Mouse (Mus musculus) embryonic facial prominence, embryonic 13.5 days (tissue): ENCODE measurements around the gene Cdk9. TPM values are rescaled to one million over a fixed set of nuclear protein-coding genes. Genes with fewer than 3 reads are reported as not detected.

Source experiments
- ATAC-seq: fragments of 200-750 bp; cut with Nextera tagmentation; 2 replicates; pipeline ENCODE4 v1.8.0; 2017; ENCODE audit warnings: low read depth; ENCODE audit not compliant: insufficient number of reproducible peaks, insufficient read depth, low FRiP score, low TSS enrichment
- H3K27ac ChIP-seq: fragments of 300-500 bp; sonication (generic); 2 replicates; pipeline ENCODE4 v1.5.1; 2015; ENCODE audit warnings: moderate library complexity, mild to moderate bottlenecking, inconsistent platforms
- H3K27me3 ChIP-seq: fragments of 300-500 bp; sonication (generic); 2 replicates; pipeline ENCODE4 v1.6.1; 2015; ENCODE audit warnings: mild to moderate bottlenecking, inconsistent platforms
- H3K36me3 ChIP-seq: fragments of 300-500 bp; sonication (generic); 2 replicates; pipeline ENCODE4 v1.6.1; 2015; ENCODE audit warnings: mild to moderate bottlenecking, inconsistent platforms
- H3K4me1 ChIP-seq: fragments of 300-500 bp; sonication (generic); 2 replicates; pipeline ENCODE4 v1.6.1; 2015; ENCODE audit warnings: inconsistent platforms
- H3K4me2 ChIP-seq: fragments of 300-500 bp; sonication (generic); 2 replicates; pipeline ENCODE4 v1.6.1; 2015; ENCODE audit warnings: moderate library complexity, mild to moderate bottlenecking, inconsistent platforms
- H3K4me3 ChIP-seq: fragments of 300-500 bp; sonication (generic); 2 replicates; pipeline ENCODE4 v1.5.1; 2015; ENCODE audit warnings: mild to moderate bottlenecking, inconsistent platforms
- H3K9ac ChIP-seq: fragments of 300-500 bp; sonication (generic); 2 replicates; pipeline ENCODE4 v1.6.1; 2015; ENCODE audit warnings: mild to moderate bottlenecking, inconsistent platforms
- H3K9me3 ChIP-seq: fragments of 300-500 bp; sonication (generic); 2 replicates; pipeline ENCODE4 v1.6.1; 2016; ENCODE audit warnings: inconsistent platforms
- WGBS: fragments of 180-500 bp; shearing (Covaris S2); methylation state at CpG from one replicate; pipeline ENCODE4 v1.1.7; 2015; ENCODE audit warnings: mixed read lengths; 5-methylcytosine and 5-hydroxymethylcytosine counted together
- polyA plus RNA-seq: library from polyadenylated mRNA; unstranded; fragments of >200 nt; fragmentation: Nextera tagmentation; extraction: Ambion mirVana; gene quantifications from 2 replicates; pipeline ENCODE4 v1.2.1, GENCODE M21; 2015

The Cdk9 gene
- polyA plus RNA-seq, 1 experiment from 2014 or later, result 114 TPM

GRCm38 (mm10) chr2:32704021-32704421 is 8.9 kb downstream of the Cdk9 start, which contains the start of gene Fpgs:
Gene Fpgs, minus strand, starts transcription at chr2:32704145.
- no peak within 1 kb of the TSS for H3K4me2 ChIP-seq
- no peaks in the 10 kb centered on the region for H3K9me3 ChIP-seq
- H3K27me3 ChIP-seq, result no peaks in the 10 kb centered on the region
- H3K27ac ChIP-seq, result no peak within 1 kb of the TSS
- no peak for ATAC-seq
- no peak within 1 kb of the TSS for H3K4me3 ChIP-seq
- 94% methylated on average over 2 of the region's 2 CpGs for WGBS
- no peak within 1 kb of the TSS for H3K9ac ChIP-seq
- peaks cover 68% of the 10 kb centered on the region for H3K36me3 ChIP-seq
- no peaks in the 10 kb centered on the region for H3K4me1 ChIP-seq

DNA sequence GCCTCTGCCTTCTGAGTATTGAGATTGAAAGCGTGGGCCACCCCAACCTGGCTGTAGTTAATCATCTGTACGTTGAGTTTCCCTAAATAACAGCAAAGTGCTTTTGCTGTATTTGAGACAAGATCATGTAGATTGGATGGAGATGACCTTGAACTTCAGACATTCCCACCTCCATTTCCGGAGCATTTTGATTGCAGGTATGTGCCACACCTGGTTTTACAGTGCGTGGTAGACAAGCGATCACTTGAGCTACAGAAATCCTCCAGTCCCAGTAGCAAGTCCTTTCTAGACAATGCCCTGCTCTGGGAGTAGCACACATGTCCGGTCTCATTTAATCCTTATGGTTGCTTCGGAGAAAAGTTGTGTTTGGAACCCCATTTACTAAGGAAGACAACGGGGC is 9.8 kb downstream of the Cdk9 start:
- peaks cover 59% of the 10 kb centered on the region for H3K36me3 ChIP-seq
- no peak overlapping the region for H3K4me3 ChIP-seq
- ATAC-seq, result no peak
- no peaks in the 10 kb centered on the region for H3K9me3 ChIP-seq
- no peaks in the 10 kb centered on the region for H3K27me3 ChIP-seq
- no peak overlapping the region for H3K9ac ChIP-seq
- H3K27ac ChIP-seq, result no peak overlapping the region
- WGBS, result 91% methylated on average over 8 of the region's 8 CpGs
- H3K4me1 ChIP-seq, result no peaks in the 10 kb centered on the region
- H3K4me2 ChIP-seq, result no peak overlapping the region

- Histone ChIP-seq H3K9me3 (no peaks in the 10 kb centered on the region), H3K27me3 (no peaks in the 10 kb centered on the region), H3K36me3 (peaks cover 41% of the 10 kb centered on the region), H3K4me1 (no peaks in the 10 kb centered on the region), H3K4me2 (no peak overlapping the region), H3K9ac (no peak overlapping the region), H3K27ac (no peak overlapping the region), H3K4me3 (no peak overlapping the region)
- ATAC-seq, result no peak
- WGBS, result 86% methylated on average over 14 of the region's 14 CpGs
Observed at GRCm38 (mm10) chr2:32700966-32701743, 11.7 kb downstream of the Cdk9 start.

GRCm38 (mm10) chr2:32699680-32700079 is 13.2 kb downstream of the Cdk9 start:
- Histone ChIP-seq H3K4me1 (no peaks in the 10 kb centered on the region), H3K27me3 (no peaks in the 10 kb centered on the region), H3K36me3 (peaks cover 26% of the 10 kb centered on the region), H3K9me3 (no peaks in the 10 kb centered on the region), H3K27ac (no peak overlapping the region), H3K9ac (no peak overlapping the region), H3K4me2 (no peak overlapping the region), H3K4me3 (no peak overlapping the region)
- 72% methylated on average over 6 of the region's 6 CpGs for WGBS
- ATAC-seq, result no peak

DNA sequence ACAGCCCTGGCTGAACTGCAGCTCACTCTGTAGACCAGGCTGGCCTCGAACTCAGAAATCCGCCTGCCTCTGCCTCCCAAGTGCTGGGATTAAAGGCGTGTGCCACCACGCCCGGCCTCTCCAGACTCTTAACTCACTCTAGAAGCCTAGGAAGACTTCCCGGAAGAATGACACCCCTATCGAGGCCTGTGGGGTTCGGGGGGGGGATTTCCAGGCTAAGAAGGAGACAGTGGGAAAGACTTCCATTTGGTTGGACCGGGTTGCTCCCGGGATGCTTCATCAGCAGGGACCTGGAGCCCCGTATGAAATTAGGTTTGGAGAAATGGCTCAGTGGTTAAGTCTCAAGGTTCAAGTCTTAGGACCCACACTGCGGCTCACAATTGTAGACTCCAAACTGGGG is 18.2 kb downstream of the Cdk9 start:
- ATAC-seq, result no peak
- Histone ChIP-seq H3K9ac (peak overlapping the region; percentile 94), H3K4me1 (peaks cover 13% of the 10 kb centered on the region), H3K27me3 (no peaks in the 10 kb centered on the region), H3K4me2 (peak overlapping the region; percentile 80), H3K9me3 (no peaks in the 10 kb centered on the region), H3K4me3 (peak overlapping the region; percentile 80), H3K27ac (peak overlapping the region; percentile 86), H3K36me3 (peaks cover 6% of the 10 kb centered on the region; the same call in 1 of the 2 replicates)
- 86% methylated on average over 12 of the region's 12 CpGs for WGBS

DNA sequence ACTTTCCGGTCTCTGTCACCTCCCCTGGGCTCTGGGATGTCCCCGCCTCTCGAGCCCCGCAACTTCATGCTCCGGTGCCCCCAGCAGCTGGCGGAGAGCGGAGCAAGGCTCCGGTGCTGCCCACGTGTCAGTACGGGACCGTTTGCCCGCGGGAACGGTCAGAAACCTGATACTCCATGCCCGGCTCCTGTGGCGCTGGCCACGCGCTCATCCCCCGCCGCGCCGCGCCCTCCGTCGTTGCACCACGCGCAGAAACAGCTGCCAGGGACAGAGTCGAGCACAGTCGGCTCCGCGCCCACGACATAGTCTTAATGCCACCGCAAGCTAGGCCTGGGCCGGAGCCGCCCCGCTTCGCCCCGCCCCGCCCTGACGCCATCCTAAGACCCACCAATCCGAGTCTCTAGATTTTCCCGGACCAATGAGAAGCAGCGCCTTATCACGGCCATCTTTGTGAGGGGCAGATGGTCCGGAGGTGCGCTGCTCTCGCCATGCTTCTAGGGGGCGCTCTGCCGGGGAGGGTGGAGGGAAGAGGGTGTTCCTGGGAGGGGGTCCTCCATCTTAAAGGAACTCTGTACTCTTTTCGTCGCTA is 19.0 kb downstream of the Cdk9 start:
- peak overlapping the region; percentile 86 for H3K27ac ChIP-seq
- peaks cover 13% of the 10 kb centered on the region for H3K4me1 ChIP-seq
- under 1% methylated on average over 51 of the region's 51 CpGs for WGBS
- H3K9me3 ChIP-seq, result no peaks in the 10 kb centered on the region
- H3K4me2 ChIP-seq, result peak overlapping the region; percentile 80
- H3K27me3 ChIP-seq, result no peaks in the 10 kb centered on the region
- peaks cover 6% of the 10 kb centered on the region; the same call in 1 of the 2 replicates for H3K36me3 ChIP-seq
- H3K4me3 ChIP-seq, result peak overlapping the region; percentile 80
- peak overlapping the region; percentile 94 for H3K9ac ChIP-seq
- ATAC-seq, result peak; percentile 97

GRCm38 (mm10) chr2:32693282-32693681 is 19.6 kb downstream of the Cdk9 start:
- Histone ChIP-seq H3K4me2 (peak overlapping the region; percentile 80), H3K9me3 (no peaks in the 10 kb centered on the region), H3K27ac (peak overlapping the region; percentile 86; the same call in 1 of the 2 replicates), H3K27me3 (no peaks in the 10 kb centered on the region), H3K4me3 (peak overlapping the region; percentile 80), H3K9ac (peak overlapping the region; percentile 94), H3K36me3 (peaks cover 8% of the 10 kb centered on the region), H3K4me1 (peaks cover 13% of the 10 kb centered on the region)
- no peak for ATAC-seq
- WGBS, result 19% methylated on average over 7 of the region's 7 CpGs

GRCm38 (mm10) chr2:32692496-32692895 is 20.4 kb downstream of the Cdk9 start:
- peaks cover 13% of the 10 kb centered on the region for H3K4me1 ChIP-seq
- H3K4me3 ChIP-seq, result 0 out of 2 replicates have a peak overlapping the region, but pooled peaks have one; percentile 80
- peak overlapping the region; percentile 94; the same call in 1 of the 2 replicates for H3K9ac ChIP-seq
- H3K27me3 ChIP-seq, result no peaks in the 10 kb centered on the region
- H3K36me3 ChIP-seq, result peaks cover 15% of the 10 kb centered on the region
- H3K9me3 ChIP-seq, result no peaks in the 10 kb centered on the region
- peak overlapping the region; percentile 80 for H3K4me2 ChIP-seq
- ATAC-seq, result no peak
- WGBS, result 96% methylated on average over 14 of the region's 14 CpGs
- H3K27ac ChIP-seq, result no peak overlapping the region

- no peak overlapping the region for H3K4me3 ChIP-seq
- H3K4me2 ChIP-seq, result no peak overlapping the region
- ATAC-seq, result no peak
- WGBS, result 89% methylated on average over 11 of the region's 11 CpGs
- H3K36me3 ChIP-seq, result peaks cover 30% of the 10 kb centered on the region
- H3K27ac ChIP-seq, result no peak overlapping the region
- no peaks in the 10 kb centered on the region for H3K27me3 ChIP-seq
- 0 out of 2 replicates have a peak overlapping the region, but pooled peaks have one; percentile 32 for H3K9ac ChIP-seq
- H3K4me1 ChIP-seq, result peaks cover 13% of the 10 kb centered on the region
- no peaks in the 10 kb centered on the region for H3K9me3 ChIP-seq
Observed at GRCm38 (mm10) chr2:32691041-32691440, 21.8 kb downstream of the Cdk9 start.

GRCm38 (mm10) chr2:32689420-32689819 is 23.5 kb downstream of the Cdk9 start:
- ATAC-seq, result no peak

GRCm38 (mm10) chr2:32687562-32687961 is 25.3 kb downstream of the Cdk9 start:
- H3K4me2 ChIP-seq, result no peak overlapping the region
- H3K27me3 ChIP-seq, result no peaks in the 10 kb centered on the region
- no peak overlapping the region for H3K27ac ChIP-seq
- WGBS, result 90% methylated on average over 8 of the region's 8 CpGs
- H3K9ac ChIP-seq, result 0 out of 2 replicates have a peak overlapping the region, but pooled peaks have one; percentile 21
- H3K36me3 ChIP-seq, result peaks cover 65% of the 10 kb centered on the region
- H3K4me3 ChIP-seq, result no peak overlapping the region
- H3K4me1 ChIP-seq, result peaks cover 5% of the 10 kb centered on the region
- ATAC-seq, result no peak
- H3K9me3 ChIP-seq, result no peaks in the 10 kb centered on the region

More at GRCm38 (mm10) chr2:32689420-32689819, 23.5 kb downstream of the Cdk9 start:
- H3K4me2 ChIP-seq, result no peak overlapping the region
- H3K36me3 ChIP-seq, result peaks cover 46% of the 10 kb centered on the region
- H3K4me1 ChIP-seq, result peaks cover 13% of the 10 kb centered on the region
- no peak overlapping the region for H3K9ac ChIP-seq
- no peaks in the 10 kb centered on the region for H3K27me3 ChIP-seq
- H3K4me3 ChIP-seq, result no peak overlapping the region
- H3K27ac ChIP-seq, result no peak overlapping the region
- WGBS, result 17% methylated on average over 5 of the region's 5 CpGs
- no peaks in the 10 kb centered on the region for H3K9me3 ChIP-seq

- H3K4me1 ChIP-seq, result peaks cover 10% of the 10 kb centered on the region
- no peak for ATAC-seq
- H3K27ac ChIP-seq, result no peak overlapping the region
- peaks cover 74% of the 10 kb centered on the region for H3K36me3 ChIP-seq
- no peaks in the 10 kb centered on the region for H3K27me3 ChIP-seq
- H3K9ac ChIP-seq, result no peak overlapping the region
- no peaks in the 10 kb centered on the region for H3K9me3 ChIP-seq
- H3K4me2 ChIP-seq, result no peak overlapping the region
- WGBS, result 82% methylated on average over 6 of the region's 6 CpGs
- H3K4me3 ChIP-seq, result no peak overlapping the region
Observed at GRCm38 (mm10) chr2:32686640-32687039, 26.2 kb downstream of the Cdk9 start.
